Mouse (Mus musculus): ENCODE measurements at regions not wholly inside any gene's neighbourhood (a gene's known extent, or its start where the extent isn't known, plus 50 kb on each side); places are given as distances from the start of the nearest gene placed in this dataset.

GRCm38 (mm10) chr12:70728407-70728806 lies 96.9 kb upstream of the Frmd6 start:
- H3K9me3 ChIP-seq (replicated peaks; ENCODE audit: control insufficient read depth, low read length): no peaks in the 10 kb centered on the region
- H3K36me3 ChIP-seq (replicated peaks; ENCODE audit: control insufficient read depth, insufficient read depth, low read depth, low read length): no peaks in the 10 kb centered on the region
- 88% methylated on average over 1 of the region's 1 CpGs for WGBS
- H3K9ac ChIP-seq (replicated peaks; ENCODE audit: low read length): no peak overlapping the region
- no peak overlapping the region for H3K27ac ChIP-seq (replicated peaks; ENCODE audit: low read depth, low read length)
- no peak overlapping the region for H3K4me3 ChIP-seq (ENCODE audit: low read depth, low read length)
- H3K27me3 ChIP-seq (ENCODE audit: control insufficient read depth, insufficient read depth, low read length): no peaks in the 10 kb centered on the region
- H3K4me1 ChIP-seq (ENCODE audit: control insufficient read depth, insufficient read depth, low read length): no peaks in the 10 kb centered on the region
- no peak for DNase-seq (ENCODE audit: low spot score)
- no peak for ATAC-seq (replicated peaks; ENCODE audit: insufficient number of reproducible peaks, low FRiP score, low TSS enrichment, low read depth)
- no peak overlapping the region for H3K4me2 ChIP-seq (ENCODE audit: low read depth, low read length)

DNA sequence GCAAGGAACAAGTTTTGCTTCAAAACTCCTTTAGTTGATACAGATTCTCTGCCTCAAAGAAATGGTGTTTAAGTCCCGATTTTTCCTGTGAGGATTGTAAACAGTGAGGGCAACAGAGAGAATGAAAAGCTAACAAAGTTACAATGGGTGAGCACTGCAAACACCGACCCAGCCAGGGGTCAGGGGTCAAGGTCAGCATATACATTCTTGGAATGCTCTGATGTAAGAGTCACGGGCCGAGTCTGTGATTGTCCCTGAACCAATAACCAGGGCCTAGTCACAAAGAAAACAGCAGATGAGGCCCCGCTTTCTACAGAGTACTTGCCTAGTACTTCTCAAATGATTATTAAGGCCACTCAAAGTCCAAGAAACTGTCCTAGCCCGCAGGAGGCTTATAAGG lies 95.4 kb upstream of the Frmd6 start:
- 36% methylated on average over 6 of the region's 6 CpGs for WGBS
- H3K9ac ChIP-seq (replicated peaks; ENCODE audit: low read length): no peak overlapping the region
- ATAC-seq (replicated peaks; ENCODE audit: insufficient number of reproducible peaks, low FRiP score, low TSS enrichment, low read depth) (no peak), DNase-seq (ENCODE audit: low spot score) (peak; percentile 41)
- H3K4me2 ChIP-seq (ENCODE audit: low read depth, low read length): no peak overlapping the region
- no peaks in the 10 kb centered on the region for H3K4me1 ChIP-seq (ENCODE audit: control insufficient read depth, insufficient read depth, low read length)
- no peak overlapping the region for H3K27ac ChIP-seq (replicated peaks; ENCODE audit: low read depth, low read length)
- no peaks in the 10 kb centered on the region for H3K36me3 ChIP-seq (replicated peaks; ENCODE audit: control insufficient read depth, insufficient read depth, low read depth, low read length)
- no peaks in the 10 kb centered on the region for H3K27me3 ChIP-seq (ENCODE audit: control insufficient read depth, insufficient read depth, low read length)
- no peak overlapping the region for H3K4me3 ChIP-seq (ENCODE audit: low read depth, low read length)
- H3K9me3 ChIP-seq (replicated peaks; ENCODE audit: control insufficient read depth, low read length): no peaks in the 10 kb centered on the region

GRCm38 (mm10) chr12:70731498-70731897 lies 93.8 kb upstream of the Frmd6 start:
- DNase-seq (ENCODE audit: low spot score) (no peak), ATAC-seq (replicated peaks; ENCODE audit: insufficient number of reproducible peaks, low FRiP score, low TSS enrichment, low read depth) (no peak)
- no peaks in the 10 kb centered on the region for H3K27me3 ChIP-seq (ENCODE audit: control insufficient read depth, insufficient read depth, low read length)
- H3K36me3 ChIP-seq (replicated peaks; ENCODE audit: control insufficient read depth, insufficient read depth, low read depth, low read length): no peaks in the 10 kb centered on the region
- H3K4me3 ChIP-seq (ENCODE audit: low read depth, low read length): no peak overlapping the region
- no peaks in the 10 kb centered on the region for H3K4me1 ChIP-seq (ENCODE audit: control insufficient read depth, insufficient read depth, low read length)
- H3K9ac ChIP-seq (replicated peaks; ENCODE audit: low read length): no peak overlapping the region
- H3K4me2 ChIP-seq (ENCODE audit: low read depth, low read length): no peak overlapping the region
- H3K27ac ChIP-seq (replicated peaks; ENCODE audit: low read depth, low read length): no peak overlapping the region
- H3K9me3 ChIP-seq (replicated peaks; ENCODE audit: control insufficient read depth, low read length): no peaks in the 10 kb centered on the region
- WGBS: 76% methylated on average over 6 of the region's 6 CpGs

GRCm38 (mm10) chr12:70732591-70732990 lies 92.7 kb upstream of the Frmd6 start:
- no peak overlapping the region for H3K27ac ChIP-seq (replicated peaks; ENCODE audit: low read depth, low read length)
- no peak overlapping the region for H3K4me2 ChIP-seq (ENCODE audit: low read depth, low read length)
- H3K9ac ChIP-seq (replicated peaks; ENCODE audit: low read length): no peak overlapping the region
- 90% methylated on average over 3 of the region's 3 CpGs for WGBS
- H3K4me3 ChIP-seq (ENCODE audit: low read depth, low read length): no peak overlapping the region
- H3K9me3 ChIP-seq (replicated peaks; ENCODE audit: control insufficient read depth, low read length): no peaks in the 10 kb centered on the region
- no peak for ATAC-seq (replicated peaks; ENCODE audit: insufficient number of reproducible peaks, low FRiP score, low TSS enrichment, low read depth)
- H3K27me3 ChIP-seq (ENCODE audit: control insufficient read depth, insufficient read depth, low read length): no peaks in the 10 kb centered on the region
- H3K36me3 ChIP-seq (replicated peaks; ENCODE audit: control insufficient read depth, insufficient read depth, low read depth, low read length): no peaks in the 10 kb centered on the region
- no peak for DNase-seq (ENCODE audit: low spot score)
- H3K4me1 ChIP-seq (ENCODE audit: control insufficient read depth, insufficient read depth, low read length): no peaks in the 10 kb centered on the region

DNA sequence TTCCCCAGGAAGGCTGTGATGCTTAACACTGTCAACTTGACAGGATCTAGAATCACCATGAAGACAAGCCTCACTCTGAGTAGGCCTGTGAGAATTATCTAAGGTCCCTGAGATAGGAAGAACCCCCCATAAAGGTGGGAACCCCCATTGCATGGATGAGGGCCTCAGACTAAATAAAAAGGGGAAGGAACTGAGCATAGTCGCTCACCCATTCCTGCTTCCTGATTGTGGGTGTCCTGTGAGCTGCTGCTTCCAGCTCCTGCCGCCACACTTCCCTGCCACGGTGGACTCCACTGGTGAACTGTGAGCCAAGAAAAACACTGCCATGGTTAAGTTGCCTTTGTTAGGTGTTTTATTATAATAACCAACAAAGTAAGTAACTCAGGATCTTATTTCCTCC lies 86.8 kb upstream of the Frmd6 start:
- Histone ChIP-seq H3K4me2 (ENCODE audit: low read depth, low read length) (no peak overlapping the region), H3K27me3 (ENCODE audit: control insufficient read depth, insufficient read depth, low read length) (no peaks in the 10 kb centered on the region), H3K9me3 (replicated peaks; ENCODE audit: control insufficient read depth, low read length) (no peaks in the 10 kb centered on the region), H3K27ac (replicated peaks; ENCODE audit: low read depth, low read length) (no peak overlapping the region), H3K9ac (replicated peaks; ENCODE audit: low read length) (no peak overlapping the region), H3K36me3 (replicated peaks; ENCODE audit: control insufficient read depth, insufficient read depth, low read depth, low read length) (no peaks in the 10 kb centered on the region), H3K4me3 (ENCODE audit: low read depth, low read length) (no peak overlapping the region), H3K4me1 (ENCODE audit: control insufficient read depth, insufficient read depth, low read length) (no peaks in the 10 kb centered on the region)
- no peak for DNase-seq (ENCODE audit: low spot score)
- WGBS: 73% methylated on average over 3 of the region's 3 CpGs
- no peak for ATAC-seq (replicated peaks; ENCODE audit: insufficient number of reproducible peaks, low FRiP score, low TSS enrichment, low read depth)

DNA sequence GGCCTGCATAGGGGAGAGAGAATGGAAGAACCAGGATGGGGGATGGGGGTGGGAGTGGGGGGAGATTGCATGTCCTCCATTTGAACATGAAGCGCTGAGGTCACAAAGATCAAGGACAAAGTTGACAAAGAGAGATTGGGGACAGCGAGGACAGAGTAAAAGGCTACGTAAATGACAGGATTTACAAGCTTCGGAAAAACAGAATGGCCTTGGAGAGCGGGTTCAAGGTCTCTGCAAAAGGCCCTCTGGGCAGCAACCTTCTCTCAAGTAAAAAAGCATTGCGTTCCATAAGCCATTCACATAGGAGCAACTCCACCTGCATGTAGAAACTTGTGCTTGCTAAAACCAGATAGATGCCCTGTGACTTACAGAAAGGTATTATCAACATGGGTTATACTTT lies 86.0 kb upstream of the Frmd6 start:
- 92% methylated on average over 6 of the region's 6 CpGs for WGBS

DNA sequence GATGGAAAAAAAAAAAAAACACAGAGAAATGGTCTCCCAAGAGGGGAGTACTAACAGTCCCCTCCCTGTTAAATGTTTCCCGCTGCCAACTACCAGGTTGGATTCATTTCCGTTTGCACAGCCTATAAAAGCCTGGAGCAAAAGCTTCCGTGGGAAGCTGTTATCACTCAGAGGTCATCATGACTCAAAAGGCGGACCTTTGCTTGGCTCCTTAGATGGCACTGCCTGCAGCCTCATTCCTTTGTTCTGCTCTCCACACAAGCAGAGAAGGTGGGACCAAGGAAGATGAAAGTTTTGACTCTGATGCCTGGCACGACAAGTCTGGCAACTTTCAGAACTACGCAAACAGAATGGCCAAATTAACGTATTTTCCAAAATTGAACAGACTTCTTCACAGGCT lies 85.5 kb upstream of the Frmd6 start:
- no peak overlapping the region for H3K27ac ChIP-seq (replicated peaks; ENCODE audit: low read depth, low read length)
- no peaks in the 10 kb centered on the region for H3K9me3 ChIP-seq (replicated peaks; ENCODE audit: control insufficient read depth, low read length)
- 68% methylated on average over 7 of the region's 7 CpGs for WGBS
- H3K36me3 ChIP-seq (replicated peaks; ENCODE audit: control insufficient read depth, insufficient read depth, low read depth, low read length): no peaks in the 10 kb centered on the region
- H3K27me3 ChIP-seq (ENCODE audit: control insufficient read depth, insufficient read depth, low read length): no peaks in the 10 kb centered on the region
- H3K4me3 ChIP-seq (ENCODE audit: low read depth, low read length): no peak overlapping the region
- DNase-seq (ENCODE audit: low spot score) (no peak), ATAC-seq (replicated peaks; ENCODE audit: insufficient number of reproducible peaks, low FRiP score, low TSS enrichment, low read depth) (no peak)
- H3K4me1 ChIP-seq (ENCODE audit: control insufficient read depth, insufficient read depth, low read length): no peaks in the 10 kb centered on the region
- H3K4me2 ChIP-seq (ENCODE audit: low read depth, low read length): no peak overlapping the region
- H3K9ac ChIP-seq (replicated peaks; ENCODE audit: low read length): no peak overlapping the region

More for the DNA sequence above, 86.0 kb upstream of the Frmd6 start:
- Histone ChIP-seq H3K4me3 (ENCODE audit: low read depth, low read length) (no peak overlapping the region), H3K27ac (replicated peaks; ENCODE audit: low read depth, low read length) (no peak overlapping the region), H3K9ac (replicated peaks; ENCODE audit: low read length) (no peak overlapping the region), H3K4me2 (ENCODE audit: low read depth, low read length) (no peak overlapping the region), H3K4me1 (ENCODE audit: control insufficient read depth, insufficient read depth, low read length) (no peaks in the 10 kb centered on the region), H3K9me3 (replicated peaks; ENCODE audit: control insufficient read depth, low read length) (no peaks in the 10 kb centered on the region), H3K36me3 (replicated peaks; ENCODE audit: control insufficient read depth, insufficient read depth, low read depth, low read length) (no peaks in the 10 kb centered on the region), H3K27me3 (ENCODE audit: control insufficient read depth, insufficient read depth, low read length) (no peaks in the 10 kb centered on the region)
- DNase-seq (ENCODE audit: low spot score): no peak
- ATAC-seq (replicated peaks; ENCODE audit: insufficient number of reproducible peaks, low FRiP score, low TSS enrichment, low read depth): no peak

- Histone ChIP-seq H3K9ac (replicated peaks; ENCODE audit: low read length) (no peak overlapping the region), H3K4me2 (ENCODE audit: low read depth, low read length) (no peak overlapping the region), H3K9me3 (replicated peaks; ENCODE audit: control insufficient read depth, low read length) (no peaks in the 10 kb centered on the region), H3K36me3 (replicated peaks; ENCODE audit: control insufficient read depth, insufficient read depth, low read depth, low read length) (no peaks in the 10 kb centered on the region), H3K27me3 (ENCODE audit: control insufficient read depth, insufficient read depth, low read length) (no peaks in the 10 kb centered on the region), H3K4me3 (ENCODE audit: low read depth, low read length) (no peak overlapping the region), H3K4me1 (ENCODE audit: control insufficient read depth, insufficient read depth, low read length) (no peaks in the 10 kb centered on the region), H3K27ac (replicated peaks; ENCODE audit: low read depth, low read length) (no peak overlapping the region)
- ATAC-seq (replicated peaks; ENCODE audit: insufficient number of reproducible peaks, low FRiP score, low TSS enrichment, low read depth) (no peak), DNase-seq (ENCODE audit: low spot score) (peak; percentile 33)
- WGBS: 38% methylated on average over 3 of the region's 3 CpGs
Observed at GRCm38 (mm10) chr12:70742836-70743235, 82.5 kb upstream of the Frmd6 start.
